Mouse (Mus musculus) monocyte, adult 5-6 weeks (primary cell): ENCODE measurements around the gene Dcaf5. TPM values are rescaled to one million over a fixed set of nuclear protein-coding genes. Genes with fewer than 3 reads are reported as not detected.

Experiments used
- ATAC-seq: fragments of 153-309, 156-312 bp; replicated peaks from 2 replicates; pipeline ENCODE4 v1.8.0; 2017; ENCODE audit warnings: mild to moderate bottlenecking; ENCODE audit not compliant: low TSS enrichment, insufficient number of reproducible peaks, severe bottlenecking, poor library complexity, low FRiP score
- total RNA-seq: library from RNA; stranded (forward); fragments of 200-1000, 200-491, 200-594 nt; gene quantifications from 3 replicates; pipeline ENCODE4 v1.2.3, GENCODE M21; 2017

Dcaf5 gene
- total RNA-seq, 1 experiment from 2014 or later: 33.3 TPM

DNA sequence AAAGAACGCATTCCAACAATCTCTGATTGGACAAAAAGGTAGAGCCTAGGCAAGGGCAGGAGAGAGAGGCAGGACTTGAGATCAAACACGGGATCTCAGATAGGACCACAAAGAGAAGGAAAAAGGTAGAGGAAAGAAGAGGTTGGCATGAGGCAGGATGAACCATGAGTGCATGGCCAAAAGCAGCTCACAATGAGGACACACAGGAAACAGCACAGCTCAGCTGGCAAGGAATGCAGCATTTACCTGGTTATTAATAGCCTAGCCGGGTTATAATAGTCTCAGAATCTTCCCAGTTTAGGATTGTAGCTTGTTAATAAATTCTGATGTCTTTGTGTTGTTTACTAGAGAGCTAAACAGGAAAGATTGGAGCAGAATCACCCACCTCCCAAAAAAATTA is 8.7 kb downstream of the Dcaf5 start:
- no peak for ATAC-seq

DNA sequence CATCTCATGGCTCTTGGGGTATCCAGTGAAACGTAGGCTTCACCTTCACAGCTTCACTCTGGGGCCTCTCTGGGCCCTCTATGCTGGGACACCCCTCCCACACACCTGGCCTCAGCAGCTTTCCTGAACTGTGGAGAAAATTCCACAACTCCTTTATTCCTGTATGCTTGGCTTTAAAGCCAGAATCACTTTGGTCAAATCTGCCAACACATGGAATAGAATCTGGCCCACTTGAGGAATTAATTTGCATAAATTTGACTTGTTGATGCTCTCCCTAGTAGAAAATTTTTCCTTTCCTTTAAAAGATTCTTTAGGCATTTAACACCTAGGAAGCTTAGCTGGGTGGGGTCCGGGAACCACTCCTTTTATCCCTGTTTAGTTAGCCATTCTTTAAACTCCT is 21.3 kb downstream of the Dcaf5 start:
- no peak for ATAC-seq

DNA sequence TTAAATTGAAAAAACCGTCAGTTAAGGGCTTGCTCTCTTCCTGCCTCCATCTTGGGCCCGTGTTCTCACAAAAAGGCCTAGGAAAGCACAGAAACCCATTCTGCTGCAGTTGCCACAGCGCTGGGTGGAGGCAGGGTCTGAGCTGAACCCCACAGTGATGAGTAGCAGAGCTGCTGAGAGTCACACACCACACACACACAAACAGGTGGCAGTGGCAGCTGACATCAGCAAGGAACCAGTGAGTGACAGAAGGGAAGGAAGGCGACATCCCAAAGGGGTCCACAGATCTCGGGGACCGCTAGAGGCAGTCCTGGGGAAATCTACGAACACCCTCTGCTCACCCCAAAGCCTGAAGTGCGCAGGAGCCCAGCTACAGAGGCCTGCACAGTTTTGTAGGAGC is 25.5 kb downstream of the Dcaf5 start:
- no peak for ATAC-seq

DNA sequence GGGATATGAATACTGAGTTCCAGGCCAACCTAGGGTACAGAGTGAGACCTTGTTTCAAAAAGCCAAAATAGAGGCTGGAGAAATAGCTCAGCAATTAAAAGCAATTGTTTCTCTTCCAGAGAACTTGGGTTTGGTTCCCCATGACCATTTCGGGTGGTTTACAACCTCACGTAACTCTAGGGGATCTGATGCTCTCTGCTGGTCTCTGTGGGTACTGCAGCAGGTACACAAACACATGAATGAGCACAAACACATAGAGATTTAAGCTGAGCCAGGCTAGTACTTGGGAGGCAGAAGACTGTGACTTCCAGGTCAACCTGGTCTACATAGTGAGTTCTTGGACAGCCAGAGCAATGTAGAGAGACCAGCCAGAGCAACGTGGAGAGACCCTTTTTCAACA is 28.6 kb downstream of the Dcaf5 start:
- ATAC-seq: peak; percentile 40; the same call in 1 of the 2 replicates

DNA sequence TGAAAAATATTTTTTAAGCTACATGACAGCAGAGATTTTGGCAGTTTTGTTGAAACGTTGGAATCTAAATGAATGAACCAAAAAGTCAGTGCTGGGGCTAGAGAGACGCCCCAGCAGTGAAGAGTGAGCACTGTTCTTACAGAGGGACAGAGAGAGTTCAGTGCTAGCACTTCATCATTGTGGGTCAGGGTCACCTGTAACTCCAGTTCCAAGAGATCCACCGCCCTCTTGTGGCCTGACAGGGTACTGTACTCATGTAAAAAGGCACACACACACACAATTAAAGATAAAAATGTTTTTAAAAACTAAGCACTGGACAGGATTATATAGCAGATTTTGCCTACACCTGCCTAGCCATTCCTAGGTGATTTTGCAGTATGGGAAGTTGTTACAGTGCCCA is 29.8 kb downstream of the Dcaf5 start:
- ATAC-seq: peak; percentile 66; the same call in 1 of the 2 replicates

DNA sequence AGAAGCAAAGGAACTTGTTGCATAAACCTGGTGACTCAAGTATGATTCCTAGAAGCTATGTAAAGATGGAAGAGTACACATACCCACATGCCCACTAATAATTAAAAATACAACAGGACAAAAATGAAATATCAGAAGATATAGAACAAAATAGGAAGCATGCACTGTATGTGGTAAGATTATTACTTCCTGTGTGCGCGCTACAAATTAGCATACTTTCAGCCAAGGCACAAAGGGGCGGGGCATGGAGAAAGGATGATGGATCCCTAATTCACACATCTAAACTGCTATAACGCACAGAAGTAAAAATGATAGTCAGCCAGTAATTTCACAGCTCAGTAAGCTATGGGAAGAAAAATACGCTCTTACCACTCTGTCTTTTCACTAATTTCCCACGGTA is 32.3 kb downstream of the Dcaf5 start:
- ATAC-seq: no peak

DNA sequence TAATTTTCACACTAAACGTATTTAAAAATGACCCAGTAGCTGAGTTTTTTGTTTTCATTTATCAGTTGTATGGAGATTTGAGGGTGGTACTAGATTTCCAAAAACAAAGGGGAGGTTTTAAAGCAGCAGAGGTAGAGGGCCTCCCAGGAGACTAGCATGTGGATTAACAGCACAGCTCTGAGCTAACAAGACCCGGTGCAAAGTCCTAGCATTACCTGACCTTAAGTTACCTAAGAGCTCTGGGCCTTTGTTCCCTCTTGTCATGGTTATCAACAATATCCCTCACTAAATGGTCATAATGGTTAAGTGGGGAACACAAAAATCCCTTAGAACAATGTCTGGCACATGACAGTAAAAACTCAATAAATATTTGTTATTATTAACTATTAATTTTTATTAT is 37.3 kb downstream of the Dcaf5 start:
- no peak for ATAC-seq

DNA sequence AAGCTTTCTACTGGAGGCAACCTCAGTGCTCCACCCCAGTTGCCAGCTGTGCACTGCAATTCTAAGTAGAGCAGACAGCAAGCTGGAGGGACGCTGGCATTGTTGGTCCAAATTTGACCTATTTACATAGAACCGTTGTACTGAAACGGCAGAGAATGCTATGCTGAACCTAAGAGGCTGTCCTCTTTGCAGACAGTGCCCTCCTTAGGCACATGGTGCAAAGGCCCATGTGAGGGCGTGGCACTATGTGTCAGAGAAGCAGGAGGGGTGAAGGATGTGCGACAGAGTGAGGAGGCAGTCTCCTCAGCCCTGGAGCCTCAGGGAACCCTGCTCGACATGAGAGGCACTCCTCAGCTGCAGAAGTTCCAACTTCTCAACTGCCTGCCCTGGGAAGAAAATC is 40.0 kb downstream of the Dcaf5 start:
- ATAC-seq: no peak

DNA sequence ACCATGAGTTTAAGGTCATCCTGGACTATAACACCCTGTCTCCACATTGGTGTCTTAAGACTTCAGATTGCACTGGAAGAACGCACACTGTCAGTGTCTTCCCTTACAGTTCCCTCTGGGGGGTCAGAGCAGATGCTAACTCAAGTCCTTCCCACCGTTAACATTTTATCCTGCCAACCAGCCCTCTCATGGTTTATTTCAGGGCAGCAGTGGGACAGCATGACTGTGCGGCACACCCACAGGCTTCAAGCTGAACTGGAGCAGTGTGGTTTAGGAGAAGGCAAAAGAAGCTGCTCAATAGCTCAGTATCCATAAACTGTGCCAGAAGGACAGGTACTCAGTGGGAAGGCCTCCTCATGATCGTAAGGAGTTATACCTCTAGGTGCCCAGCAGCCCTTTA is 41.1 kb downstream of the Dcaf5 start:
- no peak for ATAC-seq

DNA sequence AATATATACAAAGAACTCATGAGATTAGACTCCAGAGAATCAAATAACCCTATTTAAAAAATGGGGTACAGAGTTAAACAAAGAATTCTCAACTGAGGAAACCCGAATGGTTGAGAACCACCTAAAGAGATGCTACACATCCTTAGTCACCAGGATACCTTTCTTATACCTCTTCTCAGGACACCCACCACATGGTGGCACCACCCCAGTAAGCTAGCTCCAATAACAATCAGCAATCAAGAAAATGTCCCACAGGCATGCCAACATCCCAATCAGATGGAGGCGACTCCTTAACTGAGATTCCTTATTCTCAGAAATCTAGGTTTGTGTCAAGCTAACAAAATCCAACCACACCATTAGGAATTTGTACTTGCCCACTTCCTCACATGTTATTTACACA is 42.4 kb downstream of the Dcaf5 start:
- ATAC-seq: no peak

DNA sequence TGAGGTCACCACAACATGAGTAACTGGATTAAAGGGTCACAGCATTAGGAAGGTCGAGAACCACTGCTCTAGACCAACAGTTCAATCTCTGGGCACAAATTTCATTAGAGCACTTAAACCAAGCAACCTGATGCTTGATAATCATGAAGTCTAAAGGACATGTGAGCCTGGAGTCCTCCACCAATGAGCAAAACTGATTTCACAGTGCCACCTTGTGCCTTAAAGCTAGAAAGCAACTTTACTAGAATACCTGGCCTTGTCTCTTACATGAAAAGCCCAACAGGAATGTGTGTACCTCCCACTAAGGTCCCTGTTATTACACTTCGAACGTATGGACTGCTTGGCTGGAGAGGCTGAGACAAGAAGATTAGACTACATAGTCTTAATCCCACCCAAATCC is 47.0 kb downstream of the Dcaf5 start:
- ATAC-seq: no peak

DNA sequence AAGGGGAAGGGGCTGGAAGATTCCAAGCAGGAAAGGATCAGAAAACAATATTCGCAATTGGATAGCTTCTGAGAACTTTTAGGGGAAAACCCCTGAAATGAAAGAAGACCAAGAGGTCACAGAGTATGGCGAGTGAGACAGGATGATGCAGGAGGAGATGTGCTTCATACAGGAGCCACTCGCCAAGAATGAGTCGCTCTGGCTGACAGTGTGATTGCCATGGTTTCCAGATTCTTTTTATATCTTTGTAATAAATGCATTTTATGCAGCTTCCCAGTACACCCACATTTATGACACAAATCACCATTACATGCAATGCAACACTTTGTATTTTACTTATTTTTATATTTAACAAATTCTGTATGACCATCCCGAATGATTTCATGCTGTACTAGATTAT is 49.1 kb downstream of the Dcaf5 start:
- no peak for ATAC-seq

DNA sequence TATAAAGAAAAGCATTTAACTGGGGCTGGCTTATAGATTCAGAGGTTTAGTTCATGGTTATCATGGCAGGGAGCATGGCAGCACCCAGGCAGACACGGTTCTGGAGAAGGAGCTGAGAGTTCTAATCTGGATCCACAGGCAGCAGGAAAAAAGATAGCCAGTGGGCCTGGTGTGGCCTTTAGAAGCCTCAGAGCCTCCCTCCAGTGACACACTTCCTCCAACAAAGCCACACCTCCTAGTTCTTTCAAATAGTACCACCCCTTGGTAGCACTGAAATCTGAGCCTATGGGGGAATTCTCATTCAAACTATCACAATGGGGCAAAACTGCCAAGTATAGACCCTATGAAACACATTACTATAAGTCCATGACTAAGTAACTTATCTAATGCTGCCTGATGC is 51.0 kb downstream of the Dcaf5 start:
- ATAC-seq: no peak

DNA sequence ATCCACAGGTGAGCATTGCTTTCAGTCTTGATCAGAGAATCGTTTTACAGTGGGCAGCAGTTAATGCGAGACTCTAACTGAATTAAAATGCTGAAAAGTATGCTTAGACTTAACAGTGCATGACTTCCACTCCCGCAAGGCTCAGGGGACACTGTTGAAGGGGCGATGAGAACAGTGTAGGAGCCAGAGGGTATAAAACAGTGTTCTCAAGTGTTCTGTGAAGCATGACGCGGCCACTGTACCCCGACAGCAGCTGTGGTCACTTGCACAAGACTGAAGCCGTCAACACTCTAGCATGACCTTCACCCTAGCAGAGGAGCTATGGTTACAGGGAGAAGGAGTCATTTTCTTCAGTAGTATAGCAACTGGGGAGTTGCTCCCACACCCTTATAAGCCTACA is 52.9 kb downstream of the Dcaf5 start:
- ATAC-seq: no peak

DNA sequence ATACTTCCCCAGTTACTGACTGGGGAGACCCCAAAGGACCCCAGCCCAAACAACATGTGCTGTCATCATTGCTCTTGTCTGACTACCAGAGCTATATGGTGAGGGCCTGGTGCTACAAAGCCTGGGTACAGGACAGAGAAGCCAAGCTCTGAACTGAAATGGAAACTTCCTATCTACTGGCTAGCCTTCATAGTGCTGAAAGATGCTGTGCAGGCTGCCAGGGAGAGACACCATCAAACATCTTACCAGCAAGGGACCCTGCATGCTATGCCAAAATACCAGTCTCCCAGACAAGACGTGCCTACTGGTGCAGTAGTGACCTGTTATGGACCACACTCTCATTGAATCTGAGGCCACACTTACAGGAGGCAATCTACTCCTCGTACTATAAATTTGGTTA is 53.6 kb downstream of the Dcaf5 start:
- ATAC-seq: no peak

DNA sequence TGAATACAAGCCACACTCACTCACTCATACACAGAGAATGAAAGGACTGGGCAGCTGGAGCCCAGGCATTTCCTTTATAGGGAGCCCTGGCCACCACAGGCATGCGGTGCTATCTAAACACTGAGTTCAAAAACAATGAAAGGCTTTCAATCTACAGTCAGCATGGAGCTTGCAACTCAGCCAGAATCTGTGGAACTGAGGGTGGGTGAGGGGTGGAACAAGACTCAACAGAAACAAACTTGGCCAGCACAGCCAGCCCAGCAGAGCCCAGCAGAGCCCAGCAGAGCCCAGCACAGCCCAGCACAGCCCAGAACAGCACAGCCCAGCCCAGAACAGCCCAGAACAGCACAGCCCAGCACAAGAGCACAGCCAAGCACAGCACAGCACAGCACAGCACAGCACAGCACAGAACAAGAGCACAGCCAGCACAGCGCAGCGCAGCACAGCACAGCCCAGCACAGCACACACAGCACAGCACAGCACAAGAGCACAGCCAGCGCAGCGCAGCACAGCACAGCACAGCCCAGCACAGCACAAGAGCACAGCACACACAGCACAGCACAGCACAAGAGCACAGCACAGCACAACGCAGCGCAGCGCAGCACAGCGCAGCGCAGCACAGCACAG is 56.5 kb downstream of the Dcaf5 start:
- ATAC-seq: no peak

DNA sequence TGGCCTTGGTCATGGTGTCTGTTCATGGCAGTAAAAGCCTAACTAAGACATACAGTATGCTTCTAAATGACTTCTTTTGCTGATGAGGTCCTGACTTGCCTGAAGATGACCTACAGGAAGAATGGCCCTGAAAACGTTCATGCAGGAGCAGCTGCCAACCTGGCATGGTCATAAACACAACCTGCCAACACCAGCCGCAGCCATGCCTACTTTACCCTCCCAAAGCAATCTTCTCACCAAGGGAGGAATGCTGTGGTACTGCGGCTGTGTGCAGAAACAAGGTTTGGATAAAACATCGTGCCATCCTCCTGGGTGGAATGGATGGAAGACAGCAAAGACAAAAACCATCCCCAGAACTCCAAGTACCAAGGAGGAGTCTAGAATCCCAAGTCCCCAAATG is 57.0 kb downstream of the Dcaf5 start:
- no peak for ATAC-seq

DNA sequence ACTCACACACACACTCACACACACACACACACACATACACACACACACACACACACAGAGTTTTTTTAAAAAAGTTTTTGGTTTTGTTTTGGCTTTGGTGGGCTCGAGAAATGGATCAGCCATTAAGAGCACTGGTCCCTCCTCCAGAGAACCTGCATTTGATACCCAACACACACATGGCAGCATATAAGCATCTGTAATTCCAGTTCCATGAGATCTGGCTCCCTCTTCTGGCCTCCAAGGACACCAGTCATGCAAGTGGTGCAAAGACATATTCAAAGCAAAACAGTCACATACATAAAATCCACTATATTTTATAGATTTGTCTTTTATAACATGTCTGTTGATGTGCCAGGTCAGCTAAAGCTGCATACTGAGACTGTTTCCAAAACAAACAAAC is 58.8 kb downstream of the Dcaf5 start:
- no peak for ATAC-seq

DNA sequence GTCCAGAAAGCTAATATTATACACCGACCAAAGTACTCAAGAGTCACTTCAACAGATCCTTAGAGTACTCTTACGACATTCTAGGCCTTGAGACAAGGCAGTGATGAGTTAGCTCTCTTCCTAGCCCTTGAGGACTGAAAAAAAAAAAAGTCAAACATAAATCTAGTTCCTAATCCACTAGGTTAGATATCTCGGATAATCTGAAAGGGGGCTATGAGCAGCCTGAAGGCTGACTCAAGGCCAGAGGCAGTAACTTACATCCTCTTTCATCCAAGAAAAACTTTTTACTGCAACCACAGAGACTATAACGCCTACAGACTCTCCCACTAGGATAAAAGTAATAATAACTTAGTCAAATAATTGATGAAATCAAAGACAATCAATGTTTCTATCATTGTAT is 60.7 kb downstream of the Dcaf5 start:
- ATAC-seq: no peak

DNA sequence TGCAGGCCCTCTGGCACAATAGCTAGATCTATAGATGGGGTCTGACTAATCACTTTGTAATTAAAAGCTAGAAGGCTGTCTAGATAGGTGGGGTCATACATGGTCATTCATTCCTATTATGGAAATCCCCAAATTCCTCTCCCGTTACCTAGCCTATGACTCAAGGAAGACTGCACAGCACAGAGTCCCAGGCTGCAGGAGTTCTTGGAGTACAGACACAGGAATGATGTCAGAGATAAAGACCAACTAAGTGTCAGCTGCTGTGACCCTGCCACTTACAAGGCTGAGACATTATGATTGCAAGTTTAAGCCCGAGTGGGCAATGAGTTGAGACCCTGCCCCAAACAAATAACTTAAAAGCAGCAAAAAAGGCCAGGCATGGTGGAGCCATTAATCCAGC is 61.7 kb downstream of the Dcaf5 start:
- no peak for ATAC-seq

DNA sequence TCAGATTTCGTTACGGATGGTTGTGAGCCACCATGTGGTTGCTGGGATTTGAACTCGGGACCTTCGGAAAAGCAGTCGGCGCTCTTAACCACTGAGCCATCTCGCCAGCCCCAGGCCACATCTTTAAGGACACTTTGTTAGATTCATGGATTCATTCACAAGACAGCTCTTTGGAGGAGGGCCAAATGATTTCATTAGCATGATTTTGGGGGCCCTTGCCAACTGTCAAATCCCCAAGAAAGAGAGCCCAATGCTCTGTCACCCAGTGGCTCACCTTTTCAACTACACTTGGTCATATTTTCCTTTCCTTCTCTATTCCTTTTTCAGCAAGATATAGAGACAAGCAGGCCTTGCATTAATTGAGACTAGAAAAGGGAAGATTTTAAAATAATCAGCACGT is 63.5 kb downstream of the Dcaf5 start:
- ATAC-seq: no peak
